Mouse (Mus musculus) common myeloid progenitor, adult 5-6 weeks (primary cell): ENCODE results near the gene Nudt14. TPM values are rescaled to one million over a fixed set of nuclear protein-coding genes. Genes with fewer than 3 reads are reported as not detected.

Source experiments
- total RNA-seq: library from RNA; stranded (forward); fragments of 200-1000, 187-1606 nt; gene quantifications from 2 replicates; pipeline ENCODE4 v1.2.3, GENCODE M21; 2017

Gene Nudt14
- total RNA-seq, 1 experiment from 2014 or later, result 17.4 TPM

Other genes starting within 250 kb of the Nudt14 start
- gene Cep170b, start 221.7 kb downstream of the Nudt14 start, total RNA-seq, result 0.97 and 2.4 TPM in 2 replicates
- gene Pld4, start 181.5 kb downstream of the Nudt14 start, total RNA-seq, result 4.6 and 8.0 TPM in 2 replicates
- not detected in 2 replicates for gene Ahnak2, start 139.5 kb downstream of the Nudt14 start, total RNA-seq
- gene Clba1, start 133.2 kb downstream of the Nudt14 start, total RNA-seq, result 0.18 TPM in 1 of 2 replicates, not detected in the other
- gene Cdca4, start 112.7 kb downstream of the Nudt14 start, total RNA-seq, result 59.4 and 64.7 TPM in 2 replicates
- gene Gpr132, start 73.9 kb downstream of the Nudt14 start, total RNA-seq, result 5.4 and 9.3 TPM in 2 replicates
- gene Jag2, start 12.3 kb downstream of the Nudt14 start, total RNA-seq, result 1.5 and 6.3 TPM in 2 replicates
- gene Btbd6, start 34.4 kb upstream of the Nudt14 start, total RNA-seq, result 3.2 and 7.4 TPM in 2 replicates
- gene Brf1, start 58.6 kb upstream of the Nudt14 start, total RNA-seq, result 52.4 and 55.2 TPM in 2 replicates
- 15.5 and 15.9 TPM in 2 replicates for gene Pacs2, start 72.4 kb upstream of the Nudt14 start, total RNA-seq
- not detected in 2 replicates for gene Tex22, start 132.4 kb upstream of the Nudt14 start, total RNA-seq
- 46.9 and 53.3 TPM in 2 replicates for gene Mta1, start 156.2 kb upstream of the Nudt14 start, total RNA-seq
- 6.3 and 7.3 TPM in 2 replicates for gene Crip2, start 198.1 kb upstream of the Nudt14 start, total RNA-seq
- gene Crip1, start 204.2 kb upstream of the Nudt14 start, total RNA-seq, result 337 and 338 TPM in 2 replicates
- gene Tedc1, start 214.3 kb upstream of the Nudt14 start, total RNA-seq, result 19.2 and 19.6 TPM in 2 replicates
- 1.2 TPM in 1 of 2 replicates, not detected in the other for gene Tmem121, start 243.8 kb upstream of the Nudt14 start, total RNA-seq